Mouse (Mus musculus) MEL (cell line): Measurements from ENCODE around the gene Cpa4. TPM values are rescaled to one million over a fixed set of nuclear protein-coding genes. Genes with fewer than 3 reads are reported as not detected.

ENCODE experiments used
- DNase-seq: peaks from one replicate; pipeline ENCODE4 v3.0.0; 2011; ENCODE audit warnings: low read depth, low spot score
- H3K27ac ChIP-seq: 2 replicates; pipeline ENCODE4 v1.5.1; 2012; ENCODE audit warnings: low read depth, mild to moderate bottlenecking, control low read depth, low read length, moderate library complexity; ENCODE audit not compliant: control insufficient read depth
- H3K27me3 ChIP-seq, 2 experiments: fragments of 150-350 bp in 1 of 2; sonication (generic) in 1 of 2; 2 replicates each; pipeline ENCODE4 v1.6.1; 2012; ENCODE audit warnings: low read length in 2 of 2, mild to moderate bottlenecking in 2 of 2, improper control_type of control experiment in 1 of 2, moderate library complexity in 1 of 2; ENCODE audit not compliant: insufficient read depth in 2 of 2, control insufficient read depth in 1 of 2
- H3K36me3 ChIP-seq, 2 experiments: 2 replicates each; pipeline ENCODE4 v1.6.1; 2012 to 2014; ENCODE audit warnings: low read length in 2 of 2, improper control_type of control experiment in 1 of 2, inconsistent platforms in 1 of 2, mild to moderate bottlenecking in 1 of 2; ENCODE audit not compliant: insufficient read depth in 2 of 2, control insufficient read depth in 1 of 2
- H3K4me1 ChIP-seq, 2 experiments: fragments of 150-350 bp in 1 of 2; sonication (generic) in 1 of 2; 2 replicates each; pipeline ENCODE4 v1.6.1; 2012; ENCODE audit warnings: low read length in 2 of 2, improper control_type of control experiment in 1 of 2, mild to moderate bottlenecking in 1 of 2; ENCODE audit not compliant: insufficient read depth in 2 of 2, control insufficient read depth in 1 of 2
- H3K4me3 ChIP-seq, 2 experiments: fragments of 150-350 bp in 1 of 2; sonication (generic) in 1 of 2; 2 replicates each; pipeline ENCODE4 v1.5.1; 2012; ENCODE audit warnings: low read depth in 2 of 2, low read length in 2 of 2, mild to moderate bottlenecking in 2 of 2, moderate library complexity in 2 of 2, control low read depth in 1 of 2, improper control_type of control experiment in 1 of 2; ENCODE audit not compliant: control insufficient read depth in 1 of 2, insufficient read depth in 1 of 2
- H3K79me2 ChIP-seq: 2 replicates; pipeline ENCODE4 v1.6.1; 2012; ENCODE audit warnings: mild to moderate bottlenecking, low read length, moderate library complexity; ENCODE audit not compliant: control insufficient read depth, poor library complexity, insufficient read depth
- H3K9ac ChIP-seq: 2 replicates; pipeline ENCODE4 v1.6.1; 2012; ENCODE audit warnings: low read depth, mild to moderate bottlenecking, control low read depth, low read length, moderate library complexity; ENCODE audit not compliant: control insufficient read depth, poor library complexity, severe bottlenecking
- H3K9me3 ChIP-seq: fragments of 150-350 bp; sonication (generic); replicated peaks from 2 replicates; pipeline ENCODE4 v1.6.1; 2012; ENCODE audit warnings: mild to moderate bottlenecking, low read length, improper control_type of control experiment, moderate library complexity; ENCODE audit not compliant: insufficient read depth
- CTCF ChIP-seq, 3 experiments: IDR thresholded peaks in 2 of 3; conservative IDR thresholded peaks in 1 of 3; 2 replicates each; pipeline ENCODE4 v1.5.1; 2011 to 2012; ENCODE audit warnings: low read length in 3 of 3, low read depth in 2 of 3, mild to moderate bottlenecking in 2 of 3, improper control_type of control experiment in 1 of 3, inconsistent platforms in 1 of 3, mixed read lengths in 1 of 3, moderate library complexity in 1 of 3; ENCODE audit not compliant: control insufficient read depth in 1 of 3, insufficient read depth in 1 of 3, poor library complexity in 1 of 3, severe bottlenecking in 1 of 3
- E2F4 ChIP-seq: IDR thresholded peaks from 2 replicates; pipeline ENCODE4 v1.6.1; 2011; ENCODE audit warnings: low read depth, low read length, improper control_type of control experiment, borderline replicate concordance
- ELF1 ChIP-seq: IDR thresholded peaks from 2 replicates; pipeline ENCODE4 v1.6.1; 2014; ENCODE audit warnings: low read depth, mild to moderate bottlenecking, inconsistent platforms, low read length, improper control_type of control experiment, moderate library complexity
- EP300 ChIP-seq, 2 experiments: IDR thresholded peaks; 2 replicates each; pipeline ENCODE4 v1.6.1; 2011; ENCODE audit warnings: improper control_type of control experiment in 2 of 2, low read length in 2 of 2, low read depth in 1 of 2, mild to moderate bottlenecking in 1 of 2
- ETS1 ChIP-seq: IDR thresholded peaks from 2 replicates; pipeline ENCODE4 v1.6.1; 2012; ENCODE audit warnings: low read depth, mild to moderate bottlenecking, inconsistent platforms, low read length, improper control_type of control experiment, moderate library complexity
- GABPA ChIP-seq: IDR thresholded peaks from 2 replicates; pipeline ENCODE4 v1.6.1; 2012; ENCODE audit warnings: low read depth, mild to moderate bottlenecking, inconsistent platforms, low read length, improper control_type of control experiment, moderate library complexity
- GATA1 ChIP-seq: IDR thresholded peaks from 2 replicates; pipeline ENCODE4 v1.6.1; 2011; ENCODE audit warnings: low read depth, low read length, improper control_type of control experiment
- KAT2A ChIP-seq: conservative IDR thresholded peaks from 2 replicates; pipeline ENCODE4 v1.6.1; 2012; ENCODE audit warnings: low read depth, low read length, improper control_type of control experiment, inconsistent platforms
- MAX ChIP-seq: IDR thresholded peaks from 2 replicates; pipeline ENCODE4 v1.6.1; 2011; ENCODE audit warnings: low read length, improper control_type of control experiment
- MAZ ChIP-seq: IDR thresholded peaks from 2 replicates; pipeline ENCODE4 v1.6.1; 2012; ENCODE audit warnings: low read depth, mild to moderate bottlenecking, inconsistent platforms, low read length, improper control_type of control experiment
- MXI1 ChIP-seq: IDR thresholded peaks from 2 replicates; pipeline ENCODE4 v1.6.1; 2011; ENCODE audit warnings: mild to moderate bottlenecking, low read depth, low read length, improper control_type of control experiment
- MYB ChIP-seq: IDR thresholded peaks from 2 replicates; pipeline ENCODE4 v1.6.1; 2011; ENCODE audit warnings: mild to moderate bottlenecking, low read depth, low read length, improper control_type of control experiment
- NELFE ChIP-seq: IDR thresholded peaks from 2 replicates; pipeline ENCODE4 v1.6.1; 2011; ENCODE audit warnings: low read depth, low read length, improper control_type of control experiment
- POLR2A ChIP-seq, 2 experiments: IDR thresholded peaks; 2 replicates each; pipeline ENCODE4 v1.6.1; 2011 to 2012; ENCODE audit warnings: low read length in 2 of 2, mild to moderate bottlenecking in 2 of 2, control low read depth in 1 of 2, improper control_type of control experiment in 1 of 2, low read depth in 1 of 2, moderate library complexity in 1 of 2; ENCODE audit not compliant: control insufficient read depth in 1 of 2, insufficient read depth in 1 of 2, poor library complexity in 1 of 2
- POLR2AphosphoS5 ChIP-seq: IDR thresholded peaks from 2 replicates; pipeline ENCODE4 v1.6.1; 2012; ENCODE audit warnings: low read depth, borderline replicate concordance, mild to moderate bottlenecking, inconsistent platforms, low read length, moderate library complexity, mixed read lengths
- RAD21 ChIP-seq: IDR thresholded peaks from 2 replicates; pipeline ENCODE4 v1.6.1; 2011; ENCODE audit warnings: mild to moderate bottlenecking, low read depth, low read length, improper control_type of control experiment
- SMC3 ChIP-seq: IDR thresholded peaks from 2 replicates; pipeline ENCODE4 v1.6.1; 2011; ENCODE audit warnings: low read depth, low read length, improper control_type of control experiment
- TAL1 ChIP-seq: IDR thresholded peaks from 2 replicates; pipeline ENCODE4 v1.6.1; 2012; ENCODE audit warnings: mild to moderate bottlenecking, inconsistent platforms, low read length, moderate library complexity, mixed read lengths
- TBP ChIP-seq: IDR thresholded peaks from 2 replicates; pipeline ENCODE4 v1.8.0; 2011; ENCODE audit warnings: low read depth, low read length, improper control_type of control experiment
- TCF12 ChIP-seq: IDR thresholded peaks from 2 replicates; pipeline ENCODE4 v1.6.1; 2014; ENCODE audit warnings: low read depth, mild to moderate bottlenecking, inconsistent platforms, low read length, improper control_type of control experiment, moderate library complexity
- UBTF ChIP-seq: IDR thresholded peaks from 2 replicates; pipeline ENCODE4 v1.6.1; 2012; ENCODE audit warnings: low read depth, mild to moderate bottlenecking, inconsistent platforms, low read length, improper control_type of control experiment, moderate library complexity, borderline replicate concordance; ENCODE audit not compliant: insufficient read depth
- ZC3H11A ChIP-seq: IDR thresholded peaks from 2 replicates; pipeline ENCODE4 v1.6.1; 2012; ENCODE audit warnings: low read depth, mild to moderate bottlenecking, inconsistent platforms, low read length, improper control_type of control experiment
- ZNF384 ChIP-seq: IDR thresholded peaks from 2 replicates; pipeline ENCODE4 v1.6.1; 2012; ENCODE audit warnings: low read depth, mild to moderate bottlenecking, inconsistent platforms, low read length, improper control_type of control experiment
- polyA plus RNA-seq, 2 experiments: library from polyadenylated mRNA; stranded (reverse) in 1 of 2; unstranded in 1 of 2; fragments of >175 nt in 1 of 2; fragments of >200 nt in 1 of 2; gene quantifications; 2 replicates each; pipeline versions ENCODE4 v1.2.1 to v1.2.4; 2012; ENCODE audit warnings: low replicate concordance in 2 of 2, low read depth in 1 of 2; ENCODE audit not compliant: insufficient read length in 2 of 2, insufficient read depth in 1 of 2, missing spikeins in 1 of 2
- total RNA-seq: library from RNA; depleted of rRNA; stranded (reverse); fragments of 300-350 nt; gene quantifications from 2 replicates; pipeline ENCODE4 v1.2.3, GENCODE M21; 2012

Gene Cpa4
- total and polyA plus RNA-seq, 3 experiments, result not detected

GRCm38 (mm10) chr6:30610710-30611109, 42.5 kb downstream of the Cpa4 start, which contains the start of gene Cpa5:
Gene Cpa5 (plus strand): TSS chr6:30611010.
- Histone ChIP-seq H3K4me3 (no peak within 1 kb of the TSS), H3K36me3 (no peaks in the 10 kb centered on the region), H3K4me1 (no peaks in the 10 kb centered on the region), H3K27ac (no peak within 1 kb of the TSS), H3K79me2 (no peaks in the 10 kb centered on the region), H3K9me3 (no peaks in the 10 kb centered on the region), H3K27me3 (peaks cover 2 to 19% of the 10 kb centered on the region in 2 experiments), H3K9ac (no peak within 1 kb of the TSS)
- TF ChIP-seq ZNF384, result no peak
- no peak for DNase-seq

- Histone ChIP-seq H3K79me2 (no peaks in the 10 kb centered on the region), H3K27me3 (peaks cover 2 to 19% of the 10 kb centered on the region in 2 experiments; a peak in 3 of 4 replicates), H3K36me3 (no peaks in the 10 kb centered on the region), H3K4me3 (no peak overlapping the region), H3K9me3 (no peaks in the 10 kb centered on the region), H3K9ac (no peak overlapping the region), H3K4me1 (no peaks in the 10 kb centered on the region), H3K27ac (no peak overlapping the region)
- no peak for DNase-seq
- no peak for TF ChIP-seq MAZ
- TF ChIP-seq E2F4, result no peak
- TF ChIP-seq UBTF, result no peak
- TF ChIP-seq CTCF (IDR thresholded peaks at IDR 0.05 in 2 of 3, conservative IDR thresholded peaks at IDR 0.05 in 1 of 3; ENCODE audit: control insufficient read depth in 1 of 3, insufficient read depth in 1 of 3, low read depth in 2 of 3, low read length in 3 of 3, poor library complexity in 1 of 3, severe bottlenecking in 1 of 3), result no peak
- TF ChIP-seq ZC3H11A, result no peak
- no peak for TF ChIP-seq MXI1
- no peak for TF ChIP-seq KAT2A
- TF ChIP-seq TCF12, result no peak
- TF ChIP-seq GATA1, result no peak
- TF ChIP-seq ETS1, result no peak
- no peak for TF ChIP-seq GABPA
- TF ChIP-seq POLR2A (IDR thresholded peaks at IDR 0.05; ENCODE audit: control insufficient read depth in 1 of 2, insufficient read depth in 1 of 2, low read depth in 1 of 2, low read length in 2 of 2, poor library complexity in 1 of 2), result no peak
- TF ChIP-seq TAL1, result no peak
- TF ChIP-seq NELFE, result no peak
- TF ChIP-seq TBP, result no peak
These were observed 43.0 kb downstream of the Cpa4 start for GRCm38 (mm10) chr6:30611212-30611611.

- peaks cover 0 to 4% of the 10 kb centered on the region in 2 experiments; a peak in 1 of 4 replicates for H3K4me1 ChIP-seq
- H3K9me3 ChIP-seq, result no peaks in the 10 kb centered on the region
- no peaks in the 10 kb centered on the region for H3K79me2 ChIP-seq
- H3K27me3 ChIP-seq, result peaks cover 0 to 5% of the 10 kb centered on the region in 2 experiments; a peak in 2 of 4 replicates
- H3K36me3 ChIP-seq, result 0 out of 4 replicates have a peak, but pooled peaks cover 0 to 2% of the 10 kb centered on the region in 2 experiments
- H3K9ac ChIP-seq, result no peak overlapping the region
- no peak for DNase-seq
- no peak overlapping the region for H3K27ac ChIP-seq
- TF ChIP-seq SMC3 (no peak), EP300 (IDR thresholded peaks at IDR 0.05; ENCODE audit: low read depth in 1 of 2, low read length in 2 of 2) (no peak), E2F4 (no peak), POLR2A (IDR thresholded peaks at IDR 0.05; ENCODE audit: control insufficient read depth in 1 of 2, insufficient read depth in 1 of 2, low read depth in 1 of 2, low read length in 2 of 2, poor library complexity in 1 of 2) (no peak), MXI1 (no peak), MAX (no peak), CTCF (IDR thresholded peaks at IDR 0.05 in 2 of 3, conservative IDR thresholded peaks at IDR 0.05 in 1 of 3; ENCODE audit: control insufficient read depth in 1 of 3, insufficient read depth in 1 of 3, low read depth in 2 of 3, low read length in 3 of 3, poor library complexity in 1 of 3, severe bottlenecking in 1 of 3) (no peak), ELF1 (no peak), TCF12 (no peak), UBTF (no peak), POLR2AphosphoS5 (no peak), RAD21 (no peak), MYB (no peak)
- no peak overlapping the region for H3K4me3 ChIP-seq
These were observed 46.1 kb downstream of the Cpa4 start for GRCm38 (mm10) chr6:30614251-30614650.
